Mouse (Mus musculus): ENCODE results near the gene Pi4ka. TPM values are rescaled to one million over a fixed set of nuclear protein-coding genes. Genes with fewer than 3 reads are reported as not detected.

The Pi4ka gene
- polyA plus RNA-seq, 1 experiment from 2014 or later = 39.0 TPM

GRCm38 (mm10) chr16:17383594-17384326 is 22.4 kb downstream of the Pi4ka start:
- 84% methylated on average over 2 of the region's 2 CpGs for WGBS
- Histone ChIP-seq H3K27me3 (replicated peaks; ENCODE audit: low read depth, poor library complexity, severe bottlenecking) (no peaks in the 10 kb centered on the region), H3K27ac (replicated peaks) (no peak overlapping the region), H3K36me3 (replicated peaks) (peaks cover 12% of the 10 kb centered on the region), H3K4me3 (no peak overlapping the region), H3K4me1 (no peaks in the 10 kb centered on the region), H3K9me3 (no peaks in the 10 kb centered on the region)
- DNase-seq (ENCODE audit: low spot score) = no peak

GRCm38 (mm10) chr16:17382306-17382705 is 23.8 kb downstream of the Pi4ka start:
- H3K27ac ChIP-seq (replicated peaks) = no peak overlapping the region
- H3K9me3 ChIP-seq = no peaks in the 10 kb centered on the region
- DNase-seq (ENCODE audit: low spot score) = no peak
- H3K4me3 ChIP-seq = no peak overlapping the region
- H3K27me3 ChIP-seq (replicated peaks; ENCODE audit: low read depth, poor library complexity, severe bottlenecking) = no peaks in the 10 kb centered on the region
- 94% methylated on average over 4 of the region's 4 CpGs for WGBS
- peaks cover 16% of the 10 kb centered on the region for H3K36me3 ChIP-seq (replicated peaks)
- H3K4me1 ChIP-seq = no peaks in the 10 kb centered on the region

GRCm38 (mm10) chr16:17358787-17359186 is 47.3 kb downstream of the Pi4ka start:
- 94% methylated on average over 4 of the region's 4 CpGs for WGBS

GRCm38 (mm10) chr16:17356031-17356430 is 50.1 kb downstream of the Pi4ka start:
- Histone ChIP-seq H3K27me3 (replicated peaks; ENCODE audit: low read depth, poor library complexity, severe bottlenecking) (no peaks in the 10 kb centered on the region), H3K4me1 (no peaks in the 10 kb centered on the region), H3K36me3 (replicated peaks) (peaks cover 58% of the 10 kb centered on the region), H3K4me3 (no peak overlapping the region), H3K9me3 (no peaks in the 10 kb centered on the region), H3K27ac (replicated peaks) (no peak overlapping the region)
- DNase-seq (ENCODE audit: low spot score) = no peak
- 92% methylated on average over 6 of the region's 6 CpGs for WGBS

More at GRCm38 (mm10) chr16:17358787-17359186, 47.3 kb downstream of the Pi4ka start:
- Histone ChIP-seq H3K4me1 (no peaks in the 10 kb centered on the region), H3K9me3 (no peaks in the 10 kb centered on the region), H3K36me3 (replicated peaks) (peaks cover 51% of the 10 kb centered on the region), H3K27ac (replicated peaks) (no peak overlapping the region), H3K4me3 (no peak overlapping the region), H3K27me3 (replicated peaks; ENCODE audit: low read depth, poor library complexity, severe bottlenecking) (no peaks in the 10 kb centered on the region)
- DNase-seq (ENCODE audit: low spot score) = no peak

DNA sequence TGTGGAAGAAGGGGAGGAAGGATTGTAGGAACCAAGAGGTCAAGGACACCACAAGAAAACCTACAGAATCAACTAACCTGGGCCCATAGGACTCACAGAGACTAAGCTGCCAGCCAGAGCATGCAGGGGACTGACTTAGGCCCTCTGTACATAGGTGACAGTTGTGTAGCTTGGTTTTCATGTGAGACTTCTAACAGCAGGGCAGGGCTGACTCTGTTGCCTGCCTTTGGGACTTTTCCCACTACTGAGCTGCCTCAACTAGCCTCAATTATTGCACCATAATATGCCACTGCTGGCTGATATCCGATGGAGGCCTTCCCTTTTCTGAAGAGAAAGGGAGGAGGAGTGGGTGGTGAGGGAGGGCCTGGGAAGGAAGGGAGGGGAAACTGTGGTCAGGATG is 59.3 kb downstream of the Pi4ka start:
- Histone ChIP-seq H3K27ac (replicated peaks) (no peak overlapping the region), H3K36me3 (replicated peaks) (peaks cover 53% of the 10 kb centered on the region), H3K4me3 (no peak overlapping the region), H3K27me3 (replicated peaks; ENCODE audit: low read depth, poor library complexity, severe bottlenecking) (no peaks in the 10 kb centered on the region), H3K9me3 (no peaks in the 10 kb centered on the region), H3K4me1 (no peaks in the 10 kb centered on the region)
- no peak for DNase-seq (ENCODE audit: low spot score)
- 79% methylated on average over 1 of the region's 1 CpGs for WGBS

DNA sequence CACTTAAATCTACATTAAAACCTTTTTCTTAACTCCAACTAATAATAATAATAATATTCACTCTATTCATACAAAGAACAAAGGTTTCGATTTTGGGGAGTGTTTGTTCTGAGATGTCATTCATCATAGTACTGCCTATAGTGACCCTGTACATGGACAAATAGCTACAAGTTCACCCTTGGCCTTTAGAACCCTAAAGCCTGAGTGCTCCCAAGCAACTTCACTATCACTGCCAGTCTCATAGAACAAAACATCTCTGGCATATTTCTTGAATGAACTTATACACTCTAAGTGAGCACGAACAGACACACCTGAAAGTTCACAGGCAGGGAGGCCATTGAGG is 60.3 kb downstream of the Pi4ka start:
- 90% methylated on average over 2 of the region's 2 CpGs for WGBS
- DNase-seq (ENCODE audit: low spot score) = no peak
- no peaks in the 10 kb centered on the region for H3K27me3 ChIP-seq (replicated peaks; ENCODE audit: low read depth, poor library complexity, severe bottlenecking)
- H3K4me1 ChIP-seq = no peaks in the 10 kb centered on the region
- no peak overlapping the region for H3K27ac ChIP-seq (replicated peaks)
- no peaks in the 10 kb centered on the region for H3K9me3 ChIP-seq
- H3K4me3 ChIP-seq = no peak overlapping the region
- H3K36me3 ChIP-seq (replicated peaks) = peaks cover 44% of the 10 kb centered on the region

DNA sequence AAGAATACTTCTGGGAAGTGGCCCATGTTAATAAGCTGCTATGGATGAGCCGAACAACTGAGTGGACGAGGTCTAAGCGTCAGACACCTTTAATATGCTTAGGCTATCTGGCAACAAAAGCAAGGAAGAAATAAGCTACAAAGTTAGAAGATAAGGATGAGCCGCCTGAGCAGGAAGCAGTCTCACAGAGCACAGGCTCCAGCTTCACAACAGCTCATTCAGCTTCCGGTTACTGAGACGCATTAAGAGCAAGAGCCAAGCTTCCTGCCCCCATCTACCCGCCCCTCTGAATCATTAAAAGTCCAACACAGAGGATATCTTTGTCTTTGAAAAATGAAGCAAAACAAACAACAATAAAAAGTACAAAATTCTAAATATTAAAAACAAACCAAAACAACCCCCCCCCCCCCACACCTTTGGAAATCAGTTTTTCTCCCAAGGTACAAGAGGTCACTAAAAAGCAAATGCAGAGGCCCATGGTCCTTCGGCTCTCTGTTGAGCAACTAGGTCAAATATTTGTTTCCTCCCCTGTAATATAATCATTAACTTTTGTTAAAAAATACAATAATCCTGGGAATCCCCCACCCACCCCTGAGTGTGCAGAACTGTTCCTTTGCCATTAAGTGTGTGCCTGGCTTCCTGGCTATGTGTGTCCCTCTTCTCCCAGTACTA is 60.8 kb downstream of the Pi4ka start:
- Histone ChIP-seq H3K36me3 (replicated peaks) (peaks cover 39% of the 10 kb centered on the region), H3K27ac (replicated peaks) (no peak overlapping the region), H3K4me3 (no peak overlapping the region), H3K9me3 (no peaks in the 10 kb centered on the region), H3K27me3 (replicated peaks; ENCODE audit: low read depth, poor library complexity, severe bottlenecking) (no peaks in the 10 kb centered on the region), H3K4me1 (no peaks in the 10 kb centered on the region)
- WGBS = 84% methylated on average over 8 of the region's 8 CpGs
- DNase-seq (ENCODE audit: low spot score) = no peak

- no peaks in the 10 kb centered on the region for H3K9me3 ChIP-seq
- H3K27me3 ChIP-seq (replicated peaks; ENCODE audit: low read depth, poor library complexity, severe bottlenecking) = no peaks in the 10 kb centered on the region
- no peak overlapping the region for H3K4me3 ChIP-seq
- 91% methylated on average over 4 of the region's 4 CpGs for WGBS
- no peak for DNase-seq (ENCODE audit: low spot score)
- no peaks in the 10 kb centered on the region for H3K4me1 ChIP-seq
- H3K27ac ChIP-seq (replicated peaks) = no peak overlapping the region
- H3K36me3 ChIP-seq (replicated peaks) = peaks cover 19% of the 10 kb centered on the region; the same call in 1 of the 2 replicates
Observed at GRCm38 (mm10) chr16:17341847-17342246, 64.3 kb downstream of the Pi4ka start.

- WGBS = 86% methylated on average over 2 of the region's 2 CpGs
- H3K4me3 ChIP-seq = no peak overlapping the region
- DNase-seq (ENCODE audit: low spot score) = no peak
- H3K4me1 ChIP-seq = no peaks in the 10 kb centered on the region
- H3K9me3 ChIP-seq = no peaks in the 10 kb centered on the region
- no peak overlapping the region for H3K27ac ChIP-seq (replicated peaks)
- peaks cover 20% of the 10 kb centered on the region; the same call in 1 of the 2 replicates for H3K36me3 ChIP-seq (replicated peaks)
- H3K27me3 ChIP-seq (replicated peaks; ENCODE audit: low read depth, poor library complexity, severe bottlenecking) = no peaks in the 10 kb centered on the region
Observed at GRCm38 (mm10) chr16:17340705-17341104, 65.4 kb downstream of the Pi4ka start.

DNA sequence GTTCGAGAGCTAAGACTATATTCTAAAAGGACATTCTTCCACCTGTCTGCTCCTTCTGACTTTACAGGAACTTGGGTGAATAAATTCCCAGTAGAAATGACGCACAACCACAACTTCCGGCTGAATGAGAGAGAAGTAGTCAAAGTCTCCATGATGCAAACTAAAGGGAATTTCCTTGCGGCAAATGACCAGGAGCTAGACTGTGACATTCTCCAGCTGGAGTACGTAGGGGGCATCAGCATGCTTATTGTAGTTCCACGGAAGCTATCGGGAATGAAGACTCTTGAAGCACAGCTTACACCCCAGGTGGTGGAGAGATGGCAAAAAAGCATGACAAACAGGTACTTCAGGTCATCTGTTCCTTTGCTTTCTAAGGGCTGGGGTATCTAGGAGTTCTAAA is 66.4 kb downstream of the Pi4ka start:
- Histone ChIP-seq H3K36me3 (replicated peaks) (peaks cover 21% of the 10 kb centered on the region; the same call in 1 of the 2 replicates), H3K9me3 (no peaks in the 10 kb centered on the region), H3K4me3 (no peak overlapping the region), H3K4me1 (no peaks in the 10 kb centered on the region; the same call in 1 of the 2 replicates), H3K27ac (replicated peaks) (no peak overlapping the region), H3K27me3 (replicated peaks; ENCODE audit: low read depth, poor library complexity, severe bottlenecking) (no peaks in the 10 kb centered on the region)
- DNase-seq (ENCODE audit: low spot score) = no peak
- WGBS = 90% methylated on average over 7 of the region's 7 CpGs

- peaks cover 8% of the 10 kb centered on the region; the same call in 1 of the 2 replicates for H3K36me3 ChIP-seq (replicated peaks)
- no peaks in the 10 kb centered on the region; the same call in 1 of the 2 replicates for H3K4me1 ChIP-seq
- H3K4me3 ChIP-seq = no peak overlapping the region
- 74% methylated on average over 1 of the region's 1 CpGs for WGBS
- H3K27ac ChIP-seq (replicated peaks) = no peak overlapping the region
- DNase-seq (ENCODE audit: low spot score) = no peak
- no peaks in the 10 kb centered on the region for H3K27me3 ChIP-seq (replicated peaks; ENCODE audit: low read depth, poor library complexity, severe bottlenecking)
- no peaks in the 10 kb centered on the region for H3K9me3 ChIP-seq
Observed at GRCm38 (mm10) chr16:17336089-17336488, 70.0 kb downstream of the Pi4ka start.

DNA sequence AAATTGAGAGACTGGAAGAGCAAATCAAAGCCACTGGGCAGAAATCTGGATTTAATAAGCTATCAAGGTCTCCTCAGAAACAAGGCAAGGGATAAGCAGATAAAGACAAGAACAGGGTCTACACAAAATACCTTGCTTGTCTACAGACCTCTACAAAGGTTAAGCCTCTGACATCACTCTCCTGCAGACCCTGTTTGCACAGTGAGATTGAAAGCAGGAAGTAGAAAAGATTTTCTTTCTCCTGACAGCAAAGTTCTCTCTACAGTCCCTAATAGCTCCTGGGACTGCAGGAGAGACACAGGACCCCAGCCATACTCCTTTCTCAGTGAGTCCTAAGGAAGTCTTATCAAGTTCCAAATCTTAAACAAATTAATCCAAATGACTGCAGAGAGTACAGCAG is 71.5 kb downstream of the Pi4ka start:
- DNase-seq (ENCODE audit: low spot score) = no peak
- Histone ChIP-seq H3K4me1 (no peaks in the 10 kb centered on the region; the same call in 1 of the 2 replicates), H3K4me3 (no peak overlapping the region), H3K27me3 (replicated peaks; ENCODE audit: low read depth, poor library complexity, severe bottlenecking) (no peaks in the 10 kb centered on the region), H3K9me3 (no peaks in the 10 kb centered on the region), H3K36me3 (replicated peaks) (peaks cover 12% of the 10 kb centered on the region; the same call in 1 of the 2 replicates), H3K27ac (replicated peaks) (no peak overlapping the region)

- no peaks in the 10 kb centered on the region; the same call in 1 of the 2 replicates for H3K4me1 ChIP-seq
- no peak overlapping the region for H3K27ac ChIP-seq (replicated peaks)
- H3K9me3 ChIP-seq = no peaks in the 10 kb centered on the region
- peaks cover 18% of the 10 kb centered on the region for H3K36me3 ChIP-seq (replicated peaks)
- no peak for DNase-seq (ENCODE audit: low spot score)
- 91% methylated on average over 5 of the region's 5 CpGs for whole genome bisulfite sequencing
- no peak overlapping the region for H3K4me3 ChIP-seq
- H3K27me3 ChIP-seq (replicated peaks; ENCODE audit: low read depth, poor library complexity, severe bottlenecking) = no peaks in the 10 kb centered on the region
Observed at GRCm38 (mm10) chr16:17331855-17332254, 74.3 kb downstream of the Pi4ka start.

Measured in embryonic facial prominence, embryonic 10.5 days (tissue).